Mouse (Mus musculus): ENCODE measurements at regions not wholly inside any gene's neighbourhood (a gene's known extent, or its start where the extent isn't known, plus 50 kb on each side); places are given as distances from the start of the nearest gene placed in this dataset.
"Not testable (repeated sequence)": the region's sequence is repeated elsewhere in the genome, so short reads cannot be mapped to it uniquely, and the experiment has no call there.

DNA sequence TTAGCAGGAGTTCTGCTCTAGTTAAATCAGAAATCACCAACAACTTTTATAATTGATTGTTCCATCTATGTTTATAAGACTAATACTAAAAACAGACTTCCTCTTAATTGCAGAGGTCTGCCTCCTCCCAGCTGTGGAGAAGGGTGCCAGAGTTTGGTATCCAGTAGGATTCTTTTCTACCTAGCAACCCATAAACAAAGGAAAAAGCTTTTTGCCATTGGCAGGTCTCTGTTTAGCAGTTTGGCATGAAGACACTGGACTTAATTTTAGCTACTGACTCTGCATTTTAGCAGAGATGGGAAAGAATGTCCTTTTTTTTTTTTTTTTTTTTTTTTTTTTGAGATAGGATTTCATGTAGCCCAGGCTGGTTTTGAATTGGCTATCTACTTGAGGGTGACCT, 1628.4 kb downstream of the A830018L16Rik start:
- DNase-seq (ENCODE audit: low spot score in 2 of 2) = peak; percentile 52 to 54

DNA sequence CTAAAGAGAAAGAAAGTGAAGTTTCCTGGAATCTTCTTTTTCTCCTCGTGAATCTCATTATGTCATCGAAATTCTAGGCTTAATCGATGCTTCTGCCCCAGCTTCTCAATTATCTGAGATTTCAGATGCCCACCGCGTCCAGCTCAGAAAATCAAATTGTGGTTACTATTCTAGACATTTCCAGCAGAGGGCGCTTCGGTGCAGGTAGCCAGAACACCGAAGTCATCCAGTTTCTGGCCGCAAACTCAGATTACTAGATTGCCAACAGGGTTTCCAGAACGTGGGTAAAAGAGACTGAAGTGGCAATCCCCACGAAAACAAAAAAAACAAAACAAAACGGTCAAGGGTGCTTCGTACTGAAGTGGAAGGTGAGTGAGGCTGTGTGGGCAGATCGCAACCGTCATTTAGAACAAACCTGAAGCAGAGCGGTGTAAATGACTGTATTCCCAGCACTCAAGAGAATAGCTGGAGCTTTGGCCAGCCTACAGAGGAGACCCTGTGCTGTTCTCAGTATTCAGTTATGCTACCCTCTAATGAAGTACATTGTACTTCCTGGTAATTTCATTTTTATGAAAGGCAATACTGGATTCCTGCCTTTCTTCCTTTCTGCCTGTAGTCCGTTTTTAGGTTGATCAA, 1636.4 kb downstream of the A830018L16Rik start:
- peak in 1 of 2 experiments; percentile 4 for DNase-seq (ENCODE audit: low spot score in 2 of 2)

GRCm38 (mm10) chr1:13051433-13052066, 1637.6 kb downstream of the A830018L16Rik start:
- DNase-seq (ENCODE audit: low spot score in 2 of 2) = not testable (repeated sequence)

GRCm38 (mm10) chr1:13052067-13052460, 1638.2 kb downstream of the A830018L16Rik start:
- peak in 1 of 2 experiments; percentile 20 for DNase-seq (ENCODE audit: low spot score in 2 of 2)

GRCm38 (mm10) chr1:13057741-13058140, 1643.8 kb downstream of the A830018L16Rik start:
- DNase-seq (ENCODE audit: low spot score in 2 of 2) = no peak

- DNase-seq (ENCODE audit: low spot score in 2 of 2) = no peak
Measured at GRCm38 (mm10) chr1:13059616-13060320, 1645.9 kb downstream of the A830018L16Rik start.
